Mouse (Mus musculus) embryonic facial prominence, embryonic 12.5 days (tissue): ENCODE data around the gene Gm4836. TPM values are rescaled to one million over a fixed set of nuclear protein-coding genes. Genes with fewer than 3 reads are reported as not detected.
"Not testable (repeated sequence)": the region's sequence is repeated elsewhere in the genome, so short reads cannot be mapped to it uniquely, and the experiment has no call there.

ENCODE experiments used
- ATAC-seq: fragments of 200-750 bp; cut with Nextera tagmentation; 2 replicates; pipeline ENCODE4 v1.8.0; 2017; ENCODE audit not compliant: insufficient number of reproducible peaks, insufficient read depth, low FRiP score, low TSS enrichment
- H3K27ac ChIP-seq: fragments of 300-500 bp; sonication (generic); 2 replicates; pipeline ENCODE4 v1.5.1; 2016; ENCODE audit warnings: mild to moderate bottlenecking
- H3K27me3 ChIP-seq: fragments of 300-500 bp; sonication (generic); 2 replicates; pipeline ENCODE4 v1.6.1; 2016; ENCODE audit warnings: mild to moderate bottlenecking, moderate library complexity
- H3K36me3 ChIP-seq: fragments of 300-500 bp; sonication (generic); 2 replicates; pipeline ENCODE4 v1.6.1; 2016; ENCODE audit warnings: mild to moderate bottlenecking
- H3K4me1 ChIP-seq: fragments of 300-500 bp; sonication (generic); 2 replicates; pipeline ENCODE4 v1.6.1; 2016
- H3K4me2 ChIP-seq: fragments of 300-500 bp; sonication (generic); replicated peaks from 2 replicates; pipeline ENCODE4 v1.6.1; 2016; ENCODE audit warnings: mild to moderate bottlenecking, moderate library complexity
- H3K4me3 ChIP-seq: fragments of 300-500 bp; sonication (generic); 2 replicates; pipeline ENCODE4 v1.5.1; 2016; ENCODE audit warnings: mild to moderate bottlenecking
- H3K9ac ChIP-seq: fragments of 300-500 bp; sonication (generic); 2 replicates; pipeline ENCODE4 v1.6.1; 2016; ENCODE audit warnings: mild to moderate bottlenecking, moderate library complexity
- H3K9me3 ChIP-seq: fragments of 300-500 bp; sonication (generic); 2 replicates; pipeline ENCODE4 v1.6.1; 2016; ENCODE audit warnings: mild to moderate bottlenecking, moderate library complexity
- WGBS: fragments of 180-500 bp; shearing (Covaris S2); methylation state at CpG from one replicate; pipeline ENCODE4 v1.1.7; 2016; 5-methylcytosine and 5-hydroxymethylcytosine counted together
- polyA plus RNA-seq: library from polyadenylated mRNA; unstranded; fragments of >200 nt; fragmentation: Nextera tagmentation; extraction: Ambion mirVana; gene quantifications from 2 replicates; pipeline ENCODE4 v1.2.1, GENCODE M21; 2016

Gene Gm4836
- not detected in 2 replicates for polyA plus RNA-seq

DNA sequence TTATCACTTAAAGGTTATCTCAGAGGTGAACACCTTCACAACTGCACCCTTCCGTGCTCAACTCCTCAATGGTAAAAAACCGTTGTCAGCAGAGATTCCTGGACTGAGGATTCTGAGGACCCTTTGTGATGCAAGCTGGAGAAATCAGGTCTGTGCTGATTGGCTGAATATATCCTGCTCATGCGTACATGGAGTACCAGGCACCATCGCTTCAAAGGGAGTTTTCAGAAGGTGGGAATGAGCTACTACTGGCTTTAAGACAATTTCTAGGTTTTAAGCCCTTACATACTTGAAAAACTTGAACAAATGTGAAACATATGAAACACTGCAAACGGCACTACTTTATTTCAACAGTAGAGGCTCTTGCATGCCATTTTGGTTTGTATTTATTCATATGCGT is at the start of gene Gm4836:
Gm4836 (minus strand) TSS at position 101 of the 400 bp plus-strand sequence.
- H3K27me3 ChIP-seq, H3K4me3 ChIP-seq, H3K9ac ChIP-seq, H3K9me3 ChIP-seq, H3K4me1 ChIP-seq, H3K36me3 ChIP-seq, ATAC-seq, H3K27ac ChIP-seq, H3K4me2 ChIP-seq: not testable (repeated sequence)
- no CpG with 5 or more reads among the region's 6 CpGs for WGBS
